Mouse (Mus musculus) liver, embryonic 14.5 days (tissue): Measurements from ENCODE around the gene Gm3752. TPM values are rescaled to one million over a fixed set of nuclear protein-coding genes. Genes with fewer than 3 reads are reported as not detected.
"Not testable (repeated sequence)": the region's sequence is repeated elsewhere in the genome, so short reads cannot be mapped to it uniquely, and the experiment has no call there.

Experiments
- ATAC-seq: fragments of 200-750 bp; cut with Nextera tagmentation; 2 replicates; pipeline ENCODE4 v1.8.0; 2017; ENCODE audit warnings: moderate number of reproducible peaks, mild to moderate bottlenecking, moderate library complexity; ENCODE audit not compliant: insufficient read depth
- DNase-seq, 3 experiments: peaks; one replicate each; pipeline ENCODE4 v3.0.0-alpha.2; 2012 to 2013; ENCODE audit warnings: low read depth in 3 of 3, low spot score in 3 of 3
- H3K27ac ChIP-seq: fragments of 300-500 bp; sonication (generic); 2 replicates; pipeline ENCODE4 v1.5.1; 2014; ENCODE audit warnings: moderate library complexity, mild to moderate bottlenecking, control low read depth, inconsistent platforms
- H3K27me3 ChIP-seq: fragments of 300-500 bp; sonication (generic); 2 replicates; pipeline ENCODE4 v1.6.1; 2014; ENCODE audit warnings: mild to moderate bottlenecking, low read length, moderate library complexity; ENCODE audit not compliant: control insufficient read depth, insufficient read depth
- H3K36me3 ChIP-seq: fragments of 300-500 bp; sonication (generic); replicated peaks from 2 replicates; pipeline ENCODE4 v1.6.1; 2014; ENCODE audit warnings: low read depth; ENCODE audit not compliant: control insufficient read depth, insufficient read depth
- H3K4me1 ChIP-seq, 2 experiments: fragments of 200-500 bp in 1 of 2; fragments of 300-500 bp in 1 of 2; sonication (generic) in 1 of 2; replicated peaks; 2 replicates each; pipeline ENCODE4 v1.6.1; 2012 to 2014; ENCODE audit warnings: antibody characterized with exemption in 1 of 2, inconsistent platforms in 1 of 2, low read length in 1 of 2; ENCODE audit not compliant: control insufficient read depth in 2 of 2, insufficient read depth in 2 of 2
- H3K4me2 ChIP-seq: fragments of 300-500 bp; sonication (generic); 2 replicates; pipeline ENCODE4 v1.6.1; 2014; ENCODE audit warnings: low read depth, mild to moderate bottlenecking, control low read depth, moderate library complexity
- H3K4me3 ChIP-seq, 2 experiments: fragments of 200-500 bp in 1 of 2; fragments of 300-500 bp in 1 of 2; sonication (generic) in 1 of 2; 2 replicates each; pipeline ENCODE4 v1.5.1; 2012 to 2014; ENCODE audit warnings: low read depth in 2 of 2, low read length in 2 of 2, mild to moderate bottlenecking in 2 of 2, control low read depth in 1 of 2, inconsistent platforms in 1 of 2, moderate library complexity in 1 of 2; ENCODE audit not compliant: insufficient read depth in 1 of 2
- H3K9ac ChIP-seq: fragments of 300-500 bp; sonication (generic); replicated peaks from 2 replicates; pipeline ENCODE4 v1.6.1; 2014; ENCODE audit warnings: mild to moderate bottlenecking, control low read depth, moderate library complexity
- H3K9me3 ChIP-seq: fragments of 300-500 bp; sonication (generic); 2 replicates; pipeline ENCODE4 v1.6.1; 2016; ENCODE audit warnings: low read length, mixed read lengths; ENCODE audit not compliant: control insufficient read depth
- WGBS: fragments of 180-500 bp; shearing (Covaris S2); extraction: QIAGEN DNeasy Blood & Tissue Kit; methylation state at CpG from one replicate; pipeline ENCODE4 v1.1.7; 2014; ENCODE audit not compliant: insufficient replicate concordance; 5-methylcytosine and 5-hydroxymethylcytosine counted together
- polyA plus RNA-seq, 2 experiments: library from polyadenylated mRNA; depleted of rRNA in 1 of 2; stranded (reverse) in 1 of 2; unstranded in 1 of 2; fragments of >200 nt; fragmentation: Nextera tagmentation in 1 of 2; extraction: Ambion mirVana in 1 of 2; gene quantifications; 2 replicates each; pipeline versions ENCODE4 v1.2.1 to v1.2.3; 2012 to 2014

Gene Gm3752
- polyA plus RNA-seq (2012; rRNA removed) (0.03 TPM in 1 of 2 replicates, not detected in the other), polyA plus RNA-seq (2014; fragmentation: Nextera tagmentation; extraction: Ambion mirVana) (not detected in 2 replicates)

DNA sequence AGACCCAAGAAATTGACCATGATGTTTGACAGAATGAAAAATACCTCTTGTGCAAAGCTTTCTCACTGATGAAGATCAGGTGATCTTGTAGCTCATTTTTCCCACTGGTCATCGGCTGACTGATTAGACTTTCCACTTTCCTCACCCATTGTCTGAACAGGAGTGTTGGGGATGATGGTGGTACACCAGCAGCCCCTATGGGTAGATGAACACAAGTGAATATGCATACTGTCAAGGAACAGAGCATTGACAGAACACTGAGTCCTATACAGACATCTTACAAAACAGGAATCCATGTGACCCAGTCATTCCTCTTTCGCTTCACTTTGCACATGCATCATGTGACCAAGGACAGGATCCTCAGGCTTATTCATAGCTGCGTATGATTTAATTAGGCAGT lies at the start of gene Gm3752:
TSS of gene Gm3752 (minus strand) at position 101 of the 400 bp plus-strand sequence.
- H3K9ac ChIP-seq, H3K4me1 ChIP-seq, ATAC-seq, H3K9me3 ChIP-seq, DNase-seq, H3K27ac ChIP-seq, H3K36me3 ChIP-seq, H3K4me3 ChIP-seq, H3K4me2 ChIP-seq, H3K27me3 ChIP-seq: not testable (repeated sequence)
- 50% methylated on average over 1 of the region's 3 CpGs for WGBS

DNA sequence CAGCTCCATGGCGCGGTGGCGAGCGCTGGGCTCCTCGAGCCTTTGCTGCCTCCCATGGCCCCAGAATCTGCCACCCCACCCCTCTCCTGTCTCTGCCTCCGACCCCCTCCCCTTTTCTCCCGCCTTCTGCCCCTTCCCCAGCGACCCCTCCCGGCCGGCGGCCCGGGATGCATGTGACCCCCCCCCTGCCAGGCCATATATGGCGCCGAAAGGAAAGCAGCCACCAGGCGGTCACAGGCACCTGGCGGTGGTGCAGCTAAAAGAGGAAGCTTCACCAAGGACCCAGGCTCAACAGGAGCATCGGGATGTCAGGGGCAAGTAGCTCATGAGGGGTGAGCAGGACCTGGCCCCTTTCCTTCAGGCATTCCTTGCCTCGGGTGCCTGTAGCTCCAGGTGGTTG lies 5.2 kb upstream of the Gm3752 start:
- not testable (repeated sequence) for H3K4me1 ChIP-seq, H3K4me2 ChIP-seq, H3K4me3 ChIP-seq, H3K27ac ChIP-seq, H3K9ac ChIP-seq, ATAC-seq, H3K27me3 ChIP-seq, DNase-seq, H3K9me3 ChIP-seq, H3K36me3 ChIP-seq
- WGBS = under 1% methylated on average over 12 of the region's 18 CpGs

DNA sequence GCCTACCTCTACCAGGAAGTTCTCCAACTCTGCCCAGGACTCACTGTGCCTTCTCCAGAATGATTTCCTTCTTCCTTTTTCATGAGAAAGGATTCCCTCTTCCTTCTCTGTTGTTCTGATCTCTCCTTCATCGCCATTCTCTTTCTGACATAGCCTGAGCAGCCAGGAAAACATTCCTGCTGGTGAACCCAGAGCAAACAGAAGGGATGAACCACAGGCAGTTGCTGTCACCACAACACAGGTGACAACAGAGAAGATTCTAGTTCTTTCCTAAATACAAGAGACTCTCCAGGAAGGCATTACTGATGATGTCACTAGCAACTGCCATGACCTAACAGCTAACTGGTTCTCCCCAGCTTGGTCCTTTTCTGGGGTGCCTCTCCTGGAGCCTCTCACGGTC lies 32.7 kb downstream of the Gm3752 start, which contains the start of gene Gm3755:
TSS of gene Gm3755 (minus strand) at position 101 of the 400 bp plus-strand sequence.
- not testable (repeated sequence) for H3K9me3 ChIP-seq, H3K4me3 ChIP-seq, H3K9ac ChIP-seq, H3K36me3 ChIP-seq, DNase-seq, H3K4me2 ChIP-seq, ATAC-seq, H3K27ac ChIP-seq, H3K4me1 ChIP-seq, H3K27me3 ChIP-seq
- no CpG with 5 or more reads among the region's 2 CpGs for WGBS

DNA sequence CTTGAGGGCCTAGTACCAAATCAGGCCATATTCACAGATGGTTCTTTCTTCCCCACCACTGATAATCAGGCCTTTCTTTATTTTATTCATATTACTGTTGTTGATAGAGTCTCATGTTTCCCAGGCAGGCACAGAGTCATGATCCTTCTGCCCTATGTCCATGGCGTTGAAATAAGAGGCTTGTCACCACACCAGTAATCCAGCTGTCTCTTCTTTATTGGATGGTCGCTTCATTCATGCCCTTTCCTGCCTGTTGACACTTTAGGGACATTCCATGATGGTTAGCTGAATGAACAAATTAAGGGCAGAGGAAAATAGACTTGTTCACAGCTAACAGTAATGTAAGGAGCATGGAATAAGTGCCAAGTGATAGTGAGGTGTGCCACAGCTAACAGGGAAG lies 61.1 kb downstream of the Gm3752 start:
- H3K27ac ChIP-seq, ATAC-seq, H3K4me2 ChIP-seq, H3K27me3 ChIP-seq, H3K4me3 ChIP-seq, H3K36me3 ChIP-seq, H3K9ac ChIP-seq, H3K4me1 ChIP-seq, H3K9me3 ChIP-seq, DNase-seq: not testable (repeated sequence)
- 45% methylated on average over 2 of the region's 2 CpGs for WGBS

Other genes starting within 250 kb of the Gm3752 start
- gene Gm3727, start 219.0 kb downstream of the Gm3752 start, polyA plus RNA-seq (2012; rRNA removed) = not detected in 2 replicates
- gene Gm3727, start 219.0 kb downstream of the Gm3752 start, polyA plus RNA-seq (2014; fragmentation: Nextera tagmentation; extraction: Ambion mirVana) = not detected in 2 replicates
- 0.03 and 0.04 TPM in 2 replicates for gene Gm3739, start 168.7 kb downstream of the Gm3752 start, polyA plus RNA-seq (2012; rRNA removed)
- not detected in 2 replicates for gene Gm3739, start 168.7 kb downstream of the Gm3752 start, polyA plus RNA-seq (2014; fragmentation: Nextera tagmentation; extraction: Ambion mirVana)
- not detected in 2 replicates for gene Gm5797, start 151.4 kb downstream of the Gm3752 start, polyA plus RNA-seq (2012; rRNA removed)
- not detected in 2 replicates for gene Gm5797, start 151.4 kb downstream of the Gm3752 start, polyA plus RNA-seq (2014; fragmentation: Nextera tagmentation; extraction: Ambion mirVana)
- gene Gm8374, start 118.6 kb downstream of the Gm3752 start, polyA plus RNA-seq (2012; rRNA removed) = not detected in 2 replicates
- not detected in 2 replicates for gene Gm8374, start 118.6 kb downstream of the Gm3752 start, polyA plus RNA-seq (2014; fragmentation: Nextera tagmentation; extraction: Ambion mirVana)
- gene Gm3755, start 32.8 kb downstream of the Gm3752 start, polyA plus RNA-seq (2012; rRNA removed) = not detected in 2 replicates
- gene Gm3755, start 32.8 kb downstream of the Gm3752 start, polyA plus RNA-seq (2014; fragmentation: Nextera tagmentation; extraction: Ambion mirVana) = not detected in 2 replicates
- 0.02 TPM in 1 of 2 replicates, not detected in the other for gene Gm3558, start 84.8 kb upstream of the Gm3752 start, polyA plus RNA-seq (2012; rRNA removed)
- gene Gm3558, start 84.8 kb upstream of the Gm3752 start, polyA plus RNA-seq (2014; fragmentation: Nextera tagmentation; extraction: Ambion mirVana) = not detected in 2 replicates
- gene Gm10338, start 111.8 kb upstream of the Gm3752 start, polyA plus RNA-seq (2012; rRNA removed) = not detected in 2 replicates
- not detected in 2 replicates for gene Gm10338, start 111.8 kb upstream of the Gm3752 start, polyA plus RNA-seq (2014; fragmentation: Nextera tagmentation; extraction: Ambion mirVana)
- gene Gm10128, start 160.2 kb upstream of the Gm3752 start, polyA plus RNA-seq (2012; rRNA removed) = not detected in 2 replicates
- gene Gm10128, start 160.2 kb upstream of the Gm3752 start, polyA plus RNA-seq (2014; fragmentation: Nextera tagmentation; extraction: Ambion mirVana) = not detected in 2 replicates